Mouse (Mus musculus) spleen, postnatal 0 days (tissue): ENCODE results near the gene Thbd. TPM values are rescaled to one million over a fixed set of nuclear protein-coding genes. Genes with fewer than 3 reads are reported as not detected.

ENCODE experiments used
- polyA plus RNA-seq: library from polyadenylated mRNA; unstranded; fragments of >200 nt; fragmentation: Nextera tagmentation; extraction: Ambion mirVana; gene quantifications from 2 replicates; pipeline ENCODE4 v1.2.1, GENCODE M21; 2015

Thbd gene
- polyA plus RNA-seq, result 8.3 and 11.1 TPM in 2 replicates

GRCm38 (mm10) chr2:148407870-148408760 lies at the start of gene Thbd:
TSS of gene Thbd (minus strand) at chr2:148408188.

GRCm38 (mm10) chr2:148443249-148443958 lies 35.4 kb upstream of the Thbd start, which contains the start of gene Cd93:
TSS of gene Cd93 (minus strand) at chr2:148443563.

GRCm38 (mm10) chr2:148395131-148396051 lies 12.6 kb downstream of the Thbd start, which contains the start of gene Sstr4:
TSS of gene Sstr4 (plus strand) at chr2:148395344.

Other genes with a start within 250 kb of the Thbd start
- gene Sstr4, start 12.8 kb downstream of the Thbd start, polyA plus RNA-seq, result 0.35 and 0.36 TPM in 2 replicates
- gene Cd93, start 35.4 kb upstream of the Thbd start, polyA plus RNA-seq, result 7.8 and 9.7 TPM in 2 replicates